Mouse (Mus musculus) gastrocnemius, adult 2 months (tissue): ENCODE results near the gene Sema3e. TPM values are rescaled to one million over a fixed set of nuclear protein-coding genes. Genes with fewer than 3 reads are reported as not detected.

Source experiments
- DNase-seq: peaks from one replicate; pipeline ENCODE4 v3.0.0; 2022
- H3K27ac ChIP-seq: fragments of 200-600 bp; 2 replicates; pipeline ENCODE4 v1.8.1; 2022; ENCODE audit warnings: mild to moderate bottlenecking
- H3K4me3 ChIP-seq: fragments of 200-600 bp; 2 replicates; pipeline ENCODE4 v1.8.1; 2022; ENCODE audit warnings: mild to moderate bottlenecking, moderate library complexity
- CTCF ChIP-seq: fragments of 200-600 bp; IDR thresholded peaks from 2 replicates; pipeline ENCODE4 v1.8.1; 2022; ENCODE audit warnings: antibody characterized with exemption, mild to moderate bottlenecking, moderate library complexity
- intact Hi-C: fragments of 180-260 bp; cut with DNase I; formaldehyde crosslinking; loops from one replicate; pipeline ENCODE4 v1.15.1; 2025
- total RNA-seq, 2 experiments: library from RNA; stranded (reverse); gene quantifications; 2 replicates each; pipeline ENCODE4 v1.2.3; 2021

Sema3e gene
- total RNA-seq, 2 experiments from 2014 or later: 0.23 to 0.36 TPM

DNA sequence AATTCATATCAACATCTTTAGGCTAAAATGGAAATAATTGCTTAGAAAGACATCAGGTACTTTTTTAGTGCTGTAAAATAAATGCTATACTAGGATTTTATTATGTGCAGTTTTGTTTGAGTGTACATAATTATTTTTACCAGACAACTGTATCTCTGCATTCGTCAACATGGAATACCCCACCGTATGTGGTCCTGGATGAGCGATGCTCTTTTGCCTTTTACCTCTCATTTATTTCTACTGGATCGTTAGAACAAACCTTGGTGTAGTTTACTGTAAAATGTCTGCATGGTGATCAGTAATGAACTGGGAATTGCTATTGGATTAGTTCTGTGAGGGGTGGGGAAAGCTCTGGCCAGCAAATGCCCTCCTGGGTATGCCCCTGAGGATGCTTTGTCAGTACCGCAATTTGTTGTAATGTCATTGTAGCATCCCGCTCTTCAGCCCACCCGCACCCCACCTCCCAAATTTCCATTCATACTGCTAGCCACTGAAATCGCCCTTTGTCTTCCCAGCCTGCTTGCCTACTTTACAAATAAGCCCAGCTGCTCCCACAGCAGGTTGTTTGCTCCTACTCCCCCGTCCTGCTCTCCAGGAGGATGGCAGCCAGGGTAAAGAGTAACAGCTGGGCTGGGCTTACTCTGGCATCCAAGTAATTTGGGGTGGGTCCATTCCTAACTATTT, 13.9 kb downstream of the Sema3e start:
- Histone ChIP-seq H3K4me3 (no peak overlapping the region), H3K27ac (no peak overlapping the region)
- TF ChIP-seq CTCF: no peak
- intact Hi-C loops: no loop called here
- no peak for DNase-seq

DNA sequence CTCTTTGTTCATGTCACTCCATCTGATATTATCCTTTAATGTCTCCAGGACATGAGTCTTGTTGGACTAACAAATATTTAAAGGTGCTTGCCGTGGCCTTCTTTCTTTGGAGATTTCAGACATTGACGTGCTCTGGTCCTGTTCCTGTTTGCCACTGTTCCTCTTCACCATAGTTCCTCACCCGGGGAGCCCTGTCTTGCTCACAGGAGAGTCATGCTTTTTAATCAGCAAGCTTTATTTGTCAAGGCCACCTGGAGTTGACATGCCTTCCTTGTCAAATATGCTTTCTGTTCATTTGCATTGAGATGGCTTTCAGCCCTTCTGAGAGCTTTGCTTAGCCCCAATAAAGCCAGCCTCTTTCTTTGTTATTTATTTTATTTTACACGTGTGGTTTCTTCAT, 15.1 kb downstream of the Sema3e start:
- intact Hi-C loops: no loop called here
- no peak for DNase-seq
- Histone ChIP-seq H3K4me3 (no peak overlapping the region), H3K27ac (no peak overlapping the region)
- TF ChIP-seq CTCF: no peak

DNA sequence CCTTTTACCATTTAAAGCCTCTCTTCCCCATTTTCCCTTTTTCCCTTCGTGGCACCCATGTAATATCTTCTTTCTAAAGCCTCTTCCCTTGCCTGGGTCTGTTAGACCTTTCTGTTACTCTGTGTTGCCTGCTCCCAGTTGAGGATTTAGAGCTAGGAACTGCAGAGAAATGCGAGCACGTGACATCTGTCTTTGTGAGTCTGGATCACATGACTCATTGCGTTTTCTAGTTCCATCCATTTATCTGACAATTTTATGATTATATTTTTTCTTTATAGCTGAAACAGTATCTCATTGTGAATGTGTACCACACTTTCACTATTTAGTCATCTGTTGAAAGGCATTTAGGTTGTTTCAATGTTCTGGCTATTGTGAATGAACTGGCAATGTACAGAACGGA, 18.0 kb downstream of the Sema3e start:
- DNase-seq: no peak
- H3K27ac ChIP-seq: no peak overlapping the region
- intact Hi-C loops: no loop called here
- no peak overlapping the region for H3K4me3 ChIP-seq
- no peak for TF ChIP-seq CTCF

DNA sequence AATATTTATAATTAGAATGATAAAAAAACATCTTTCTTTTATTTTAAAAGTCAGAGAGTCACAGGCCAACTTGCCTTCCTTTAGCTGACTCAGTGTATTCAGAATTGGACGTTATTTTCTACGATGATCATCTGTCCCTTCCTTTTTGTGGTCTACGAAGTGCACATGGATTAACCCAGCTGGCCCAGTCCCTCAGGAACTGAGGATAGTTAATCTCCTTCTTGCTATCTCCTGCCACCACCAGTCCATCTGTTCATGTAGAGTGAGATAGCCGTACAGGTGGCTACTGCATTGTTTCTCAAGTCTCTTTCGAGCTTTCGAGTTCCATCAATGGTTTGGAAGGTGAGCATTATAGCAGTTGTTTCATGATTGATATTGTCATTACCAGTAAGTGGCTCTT, 18.9 kb downstream of the Sema3e start:
- H3K4me3 ChIP-seq: no peak overlapping the region
- TF ChIP-seq CTCF: no peak
- no peak for DNase-seq
- H3K27ac ChIP-seq: no peak overlapping the region
- intact Hi-C loops: no loop called here

DNA sequence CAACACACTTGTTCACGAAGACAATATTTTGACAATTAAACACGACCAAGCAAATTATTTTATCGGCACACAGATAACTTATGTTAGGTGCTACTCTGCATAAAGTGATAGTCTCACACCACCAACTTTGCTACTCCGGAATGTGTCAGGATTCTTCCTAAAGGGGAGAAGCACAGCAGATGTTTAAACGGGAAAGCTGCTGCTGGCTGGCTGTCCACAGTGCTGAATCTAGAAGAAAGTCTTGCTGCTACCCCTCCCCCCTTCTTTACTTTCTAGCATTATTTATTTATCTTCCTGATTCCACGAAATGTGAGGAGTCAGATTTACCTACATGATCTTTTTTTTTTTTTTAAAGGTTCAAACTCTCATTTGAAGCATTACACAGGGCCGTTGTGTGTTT, 23.6 kb downstream of the Sema3e start:
- Histone ChIP-seq H3K27ac (no peak overlapping the region), H3K4me3 (no peak overlapping the region)
- intact Hi-C loops: no loop called here
- TF ChIP-seq CTCF: no peak
- no peak for DNase-seq

DNA sequence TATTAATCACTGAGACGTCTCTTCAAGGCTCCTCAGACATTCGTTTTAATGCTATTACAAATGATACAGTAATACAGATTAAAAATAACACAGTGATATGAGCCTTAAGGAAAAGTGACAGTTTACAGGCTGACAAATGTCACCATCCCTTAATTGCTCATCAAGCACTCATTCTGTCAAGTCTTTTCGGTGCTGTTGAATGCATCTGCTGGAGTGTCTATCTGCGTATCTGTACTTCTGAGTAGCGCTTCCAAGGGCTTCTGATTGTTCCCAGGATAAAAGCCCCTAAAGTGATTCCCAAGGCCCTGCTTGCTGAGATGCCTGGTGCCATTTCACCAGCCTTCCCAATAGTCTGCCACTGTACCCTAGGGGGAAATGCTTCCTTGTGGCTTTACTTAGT, 29.4 kb downstream of the Sema3e start:
- no peak for DNase-seq
- no peak overlapping the region for H3K27ac ChIP-seq
- no peak overlapping the region for H3K4me3 ChIP-seq
- TF ChIP-seq CTCF: no peak
- intact Hi-C loops: no loop called here

DNA sequence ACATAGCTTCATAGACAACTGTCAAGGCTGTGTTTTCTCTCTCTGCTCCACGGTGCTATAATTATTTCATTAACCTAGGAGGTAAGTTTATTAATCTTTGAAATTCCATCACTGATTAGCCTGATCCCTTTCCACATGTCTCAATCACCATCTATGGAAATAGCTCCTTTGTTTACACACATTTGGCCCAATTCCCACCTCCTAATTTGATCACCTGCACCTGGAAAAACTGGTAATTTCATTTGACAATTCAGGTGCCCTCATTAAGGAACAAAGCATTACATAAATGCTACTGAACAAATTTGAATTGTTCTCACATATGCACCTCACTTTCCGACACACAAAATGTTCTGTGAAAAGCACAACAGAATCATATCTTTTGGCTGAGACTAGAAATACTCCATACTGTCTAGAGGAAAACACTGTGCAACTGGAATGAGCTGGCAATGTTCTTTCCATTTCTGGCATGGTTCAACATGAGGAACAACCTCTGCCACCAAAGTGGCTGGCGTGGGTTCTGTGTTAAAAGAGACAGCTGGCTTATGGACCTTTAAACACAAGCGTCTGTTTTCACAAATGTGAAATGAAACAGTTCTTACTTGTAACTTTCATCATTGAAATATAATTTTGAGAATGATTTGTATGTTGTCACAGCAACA, 34.9 kb downstream of the Sema3e start:
- H3K27ac ChIP-seq: no peak overlapping the region
- DNase-seq: no peak
- intact Hi-C loops: no loop called here
- H3K4me3 ChIP-seq: no peak overlapping the region
- TF ChIP-seq CTCF: no peak

DNA sequence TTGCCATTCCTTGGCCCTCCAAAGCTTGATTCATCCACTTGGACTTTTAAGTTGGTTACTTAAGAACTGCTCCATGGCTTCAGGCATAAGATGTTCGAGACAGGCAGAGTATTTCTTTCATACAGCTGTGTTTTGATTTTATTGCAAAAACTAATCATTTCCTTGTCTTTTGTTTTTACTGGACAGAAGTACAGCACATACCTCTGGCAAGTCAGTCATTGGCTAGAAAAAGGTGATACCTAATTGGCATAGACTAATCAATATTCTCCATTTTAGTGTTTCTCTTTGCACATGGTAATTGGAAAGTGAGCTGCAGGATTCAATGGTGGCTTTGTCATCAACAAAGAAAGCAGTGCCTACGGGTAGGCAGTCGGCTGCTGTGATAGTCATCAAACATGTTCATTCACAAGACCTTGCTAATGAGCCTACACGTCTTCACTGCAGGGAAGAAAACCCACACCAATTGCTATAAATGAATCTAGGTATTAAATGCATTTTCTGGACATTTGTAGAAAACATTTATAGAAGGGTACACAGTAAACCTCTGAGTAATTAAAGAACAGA, 37.9 kb downstream of the Sema3e start:
- Histone ChIP-seq H3K27ac (no peak overlapping the region), H3K4me3 (no peak overlapping the region)
- intact Hi-C loops: no loop called here
- no peak for DNase-seq
- TF ChIP-seq CTCF: no peak

DNA sequence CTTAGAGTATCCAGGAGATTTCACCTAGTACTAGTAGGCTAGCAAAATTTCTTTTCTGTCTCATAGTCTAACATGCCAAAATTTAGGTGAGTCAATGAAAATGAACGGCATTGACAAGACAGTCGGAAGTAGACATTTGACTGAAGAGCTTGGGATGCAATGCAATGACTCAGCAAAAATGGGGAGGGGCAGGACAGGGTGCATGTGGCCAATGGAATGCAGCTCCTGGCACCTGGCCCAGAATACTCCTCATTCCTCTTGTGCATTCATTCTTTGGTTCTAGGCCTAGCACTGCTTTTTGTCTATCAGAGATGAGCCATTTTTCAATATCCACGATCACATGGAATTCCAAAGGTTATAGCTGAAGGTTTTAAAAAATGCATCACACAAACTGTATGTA, 48.1 kb downstream of the Sema3e start:
- peak; percentile 15 for DNase-seq
- no peak overlapping the region for H3K27ac ChIP-seq
- no peak for TF ChIP-seq CTCF
- intact Hi-C loops: no loop called here
- H3K4me3 ChIP-seq: no peak overlapping the region

DNA sequence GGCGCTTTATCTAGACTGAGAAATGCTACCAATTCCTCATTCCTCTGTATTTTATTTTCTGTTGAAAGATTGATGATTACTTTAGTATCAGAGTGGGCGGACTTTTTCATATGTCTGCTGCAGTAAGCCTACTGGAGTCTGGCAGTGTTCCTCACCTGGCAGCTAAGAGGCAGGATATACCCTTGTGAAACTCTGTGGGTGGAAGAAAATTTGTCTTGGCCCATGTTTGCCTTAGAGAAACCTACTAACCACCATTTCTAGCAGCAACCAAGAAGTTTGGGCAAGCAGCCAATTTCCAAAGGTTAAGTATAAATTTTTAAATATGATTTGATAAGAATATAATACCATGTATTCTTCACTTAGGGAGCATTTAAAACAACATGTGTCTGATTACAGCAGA, 63.0 kb downstream of the Sema3e start:
- intact Hi-C loops: no loop called here

DNA sequence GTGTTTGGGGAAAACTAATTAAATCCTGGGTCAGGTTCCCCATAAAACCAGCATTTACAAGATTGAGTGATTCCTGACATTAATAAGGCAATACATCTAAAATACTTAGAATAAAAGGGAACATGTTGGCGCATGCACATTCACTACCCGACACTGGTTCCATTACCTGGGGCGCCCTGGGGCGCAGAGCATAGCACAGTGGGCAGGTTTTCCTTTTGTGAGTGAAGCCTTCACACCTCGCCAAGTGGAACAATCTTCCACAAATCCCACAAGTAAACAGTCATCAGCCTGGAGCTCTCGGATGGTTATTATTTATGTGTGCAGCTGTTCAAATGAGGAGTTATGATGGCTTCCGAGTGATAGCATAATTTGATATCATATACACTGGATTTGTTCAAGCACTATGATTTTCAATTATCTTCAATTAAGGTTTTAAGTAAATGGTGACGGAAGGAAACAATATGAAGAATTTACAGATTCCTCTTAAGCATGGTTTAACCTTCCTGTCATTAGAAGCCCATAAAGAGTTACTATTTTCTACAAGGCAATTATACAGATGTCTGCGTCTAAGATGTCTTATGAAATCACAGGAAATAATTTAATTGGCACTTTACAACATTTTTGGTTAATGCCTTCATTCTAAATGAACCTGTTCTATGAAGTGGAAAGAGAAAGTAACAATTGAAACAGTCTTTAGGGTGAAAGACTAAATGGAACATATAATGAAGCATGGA, 65.0 kb downstream of the Sema3e start:
- TF ChIP-seq CTCF: no peak
- intact Hi-C loops: no loop called here

More for the DNA sequence above, 63.0 kb downstream of the Sema3e start:
- no peak overlapping the region for H3K4me3 ChIP-seq
- H3K27ac ChIP-seq: no peak overlapping the region
- no peak for TF ChIP-seq CTCF
- DNase-seq: no peak

DNA sequence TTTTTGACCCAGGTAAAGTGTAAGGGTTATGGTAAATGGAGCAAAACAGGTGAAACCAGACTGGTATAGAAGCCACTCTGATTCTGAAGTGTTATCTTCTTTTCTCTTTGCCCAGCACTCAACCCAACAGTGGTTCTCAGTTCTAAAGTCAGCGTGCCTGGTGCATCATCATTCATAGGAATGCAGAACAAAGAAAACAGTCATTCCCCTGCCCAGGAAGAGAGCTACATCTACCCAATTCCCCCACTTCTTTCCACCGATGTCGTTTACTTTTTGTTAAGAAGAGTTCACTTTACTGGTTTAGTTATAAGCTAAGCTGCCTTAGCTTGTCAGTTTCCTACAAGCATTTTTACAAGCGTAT, 65.5 kb downstream of the Sema3e start:
- TF ChIP-seq CTCF: no peak
- intact Hi-C loops: no loop called here
- no peak for DNase-seq
- Histone ChIP-seq H3K27ac (no peak overlapping the region), H3K4me3 (no peak overlapping the region)

More for the DNA sequence above, 65.0 kb downstream of the Sema3e start:
- DNase-seq: no peak
- Histone ChIP-seq H3K27ac (no peak overlapping the region), H3K4me3 (no peak overlapping the region)

DNA sequence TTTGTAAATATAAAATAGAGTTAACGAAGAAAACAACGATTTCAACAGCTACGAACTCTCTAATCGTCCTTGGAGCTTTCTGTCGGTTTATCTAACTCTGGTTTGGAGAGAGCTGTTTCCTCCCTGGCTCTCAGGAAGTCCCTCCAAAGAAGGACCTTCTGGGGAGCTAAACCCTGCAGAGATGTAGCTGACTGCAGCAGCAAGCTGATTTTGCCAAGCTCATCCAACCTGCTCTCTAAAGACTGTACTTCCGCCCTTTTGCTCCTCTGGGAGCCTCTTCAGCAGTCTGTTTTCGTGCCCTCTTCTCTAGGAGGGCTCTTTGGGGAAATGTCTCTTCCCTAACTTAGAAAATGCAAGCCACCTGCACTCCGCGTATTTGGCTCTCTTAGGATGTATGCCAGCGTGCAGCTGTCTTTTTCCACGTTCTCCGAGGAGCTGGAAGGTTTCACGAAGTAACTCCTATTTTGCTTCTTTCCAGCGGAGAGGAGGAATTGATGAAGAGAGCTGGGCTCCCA, 67.2 kb downstream of the Sema3e start:
- no peak overlapping the region for H3K27ac ChIP-seq
- no peak for TF ChIP-seq CTCF
- no peak overlapping the region for H3K4me3 ChIP-seq
- intact Hi-C loops: no loop called here
- no peak for DNase-seq
